Mouse (Mus musculus) cerebral cortex, adult 2 months (tissue): ENCODE results near the gene Arl15.

Source experiments
- WGBS: fragments of 180-500 bp; shearing (Covaris S2); methylation state at CpG from one replicate; pipeline ENCODE4 v1.1.7; 2018; 5-methylcytosine and 5-hydroxymethylcytosine counted together

The Arl15 gene

DNA sequence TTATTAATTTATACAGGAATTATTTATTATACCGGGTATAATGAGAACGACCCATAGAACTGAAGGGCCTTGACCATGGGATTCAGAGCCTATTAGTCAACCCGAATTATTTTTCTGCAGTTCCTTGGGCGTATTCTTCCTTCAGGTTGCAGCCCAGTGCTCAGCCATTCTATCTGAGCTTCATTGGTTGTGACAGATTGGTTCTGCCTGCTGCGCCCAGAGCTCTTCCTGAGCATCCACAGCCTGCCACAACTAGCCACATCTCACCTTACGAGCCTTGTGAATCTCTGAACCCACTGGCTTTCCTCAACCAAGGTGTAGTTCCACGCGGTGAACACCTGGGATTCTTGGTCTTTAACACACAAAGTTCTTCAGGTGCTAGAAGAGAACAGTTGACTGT is 350.9 kb downstream of the Arl15 start:
- 95% methylated on average over 8 of the region's 8 CpGs for WGBS

DNA sequence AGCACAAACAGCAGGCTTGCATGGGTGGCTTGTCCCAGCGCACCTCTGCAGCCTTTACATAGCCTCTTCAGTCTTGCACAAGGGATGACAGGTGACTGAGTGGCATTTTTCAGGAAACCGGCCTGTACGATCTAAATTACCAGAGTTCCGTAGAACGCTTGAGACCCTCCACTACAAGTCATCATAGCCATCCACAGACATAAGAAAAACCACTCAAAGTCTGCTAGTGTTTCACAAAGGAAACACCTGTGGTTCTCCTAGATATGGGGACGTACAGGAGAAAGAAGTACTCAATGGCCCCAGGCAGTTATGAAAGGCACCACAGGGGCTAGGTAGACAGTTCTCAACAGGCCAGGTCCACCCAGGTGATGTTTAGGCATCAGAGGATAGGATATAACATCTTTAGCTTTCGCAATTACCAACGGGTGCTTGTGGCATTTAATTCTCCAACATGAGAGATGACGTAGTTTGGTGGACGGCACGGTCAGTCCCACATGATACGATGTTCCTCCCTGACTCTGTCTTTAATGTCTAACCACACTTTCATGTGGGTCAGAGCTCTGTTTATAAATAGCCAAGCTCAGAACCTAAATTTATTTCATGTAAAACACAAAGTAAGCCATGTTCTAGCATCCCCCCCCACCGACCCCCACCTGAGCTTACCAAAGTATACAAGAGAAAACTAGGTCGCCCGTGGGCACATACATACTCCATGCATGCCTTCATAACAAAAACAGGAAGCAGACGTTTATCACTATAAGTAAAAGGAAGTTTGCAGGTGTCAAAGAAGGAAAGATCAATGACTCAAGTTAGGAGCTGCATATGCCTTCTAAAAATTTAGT is 356.8 kb downstream of the Arl15 start:
- 90% methylated on average over 16 of the region's 16 CpGs for WGBS

DNA sequence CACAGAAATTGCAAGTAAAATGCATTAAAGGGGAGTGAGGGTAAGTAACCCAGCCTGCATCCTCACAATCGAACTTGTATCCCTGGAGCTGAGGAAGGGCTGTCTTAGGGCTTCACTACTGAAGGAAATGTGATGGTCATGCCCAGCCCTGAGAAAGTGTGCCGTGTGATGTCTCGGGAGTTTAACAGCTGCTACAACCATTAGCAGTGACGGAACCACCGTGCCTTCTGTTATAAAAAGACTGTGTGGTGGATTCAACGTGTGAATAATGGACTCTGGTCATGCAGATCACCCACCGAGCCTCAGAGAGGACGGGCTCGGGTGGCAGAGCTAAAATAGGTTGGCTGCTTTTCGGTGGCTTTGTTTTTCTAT is 357.4 kb downstream of the Arl15 start:
- 77% methylated on average over 10 of the region's 10 CpGs for WGBS

DNA sequence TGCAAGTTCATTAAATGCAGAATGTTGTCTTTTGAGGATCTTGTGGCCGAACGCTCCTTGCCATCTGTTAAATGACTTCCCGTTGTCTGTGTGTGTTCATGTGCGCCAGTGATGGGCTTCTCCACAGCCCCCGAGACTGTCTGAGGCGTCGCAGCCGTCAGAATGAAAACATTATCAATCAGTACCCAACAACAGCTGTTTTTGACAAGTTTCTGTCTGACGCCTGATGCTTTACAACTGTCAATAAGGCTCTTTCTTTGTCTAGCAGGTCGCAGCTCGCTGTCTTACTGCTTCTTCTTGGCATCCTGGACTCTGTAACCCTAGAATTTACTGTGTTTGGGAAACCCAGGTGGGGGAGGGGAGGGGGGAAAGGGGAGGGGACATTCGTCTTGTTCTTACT is 362.4 kb downstream of the Arl15 start:
- 58% methylated on average over 12 of the region's 12 CpGs for WGBS

GRCm38 (mm10) chr13:114158111-114158730 is 363.9 kb downstream of the Arl15 start:
- 78% methylated on average over 9 of the region's 9 CpGs for WGBS

DNA sequence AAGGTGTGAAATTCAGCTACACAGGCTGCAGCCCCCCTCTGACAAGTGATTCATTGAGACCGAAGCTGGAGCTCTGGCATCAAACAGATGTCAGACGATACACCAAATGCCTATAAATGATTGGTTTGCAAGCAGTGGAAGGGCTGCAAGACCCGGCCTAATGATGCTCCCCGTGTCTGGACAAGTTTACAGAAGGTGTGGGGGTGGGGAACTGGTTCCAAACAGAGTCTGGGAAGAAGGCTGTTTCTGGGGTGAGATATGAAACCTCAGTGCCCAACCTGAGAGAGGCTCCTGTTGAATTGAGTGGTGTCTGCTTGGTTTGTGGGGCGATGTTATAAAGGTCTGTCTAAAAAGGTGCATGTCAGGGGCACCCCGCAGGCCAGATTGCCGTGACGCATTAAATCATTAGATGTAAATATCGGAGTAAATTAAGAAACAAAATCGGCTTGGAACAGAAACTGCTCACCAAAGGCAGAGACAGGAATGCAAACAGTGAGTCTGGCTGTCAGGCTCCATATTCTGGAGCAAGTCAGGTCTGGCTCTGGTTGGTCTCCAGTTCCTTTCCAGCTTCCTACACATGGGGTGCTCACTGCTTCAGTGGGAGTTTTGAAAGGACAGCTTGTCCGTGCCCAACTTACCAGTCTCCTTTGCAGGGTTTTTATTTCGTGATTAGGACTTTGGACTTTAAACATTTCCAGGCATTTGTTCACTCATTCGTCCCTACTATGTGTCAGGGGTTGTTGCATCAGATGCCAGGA is 365.5 kb downstream of the Arl15 start:
- 66% methylated on average over 13 of the region's 13 CpGs for WGBS

DNA sequence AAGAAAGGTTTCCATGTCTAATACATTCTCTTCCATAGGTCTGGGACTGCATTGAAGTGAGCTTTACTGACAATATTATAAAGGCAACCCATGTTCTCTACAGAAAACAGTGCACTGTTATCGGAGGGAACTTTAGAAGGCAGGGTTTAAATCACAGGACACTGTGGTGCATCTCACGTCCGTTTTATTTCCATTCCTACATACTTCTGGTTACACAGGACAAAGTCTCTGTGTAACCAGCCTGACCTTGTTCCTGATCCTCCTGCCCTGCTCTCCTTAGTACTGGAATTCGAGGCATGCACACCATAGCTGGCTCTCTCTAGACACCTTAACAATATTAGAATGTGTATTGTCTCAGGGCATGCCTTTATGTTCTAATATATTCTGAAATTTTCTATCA is 368.4 kb downstream of the Arl15 start:
- WGBS: 87% methylated on average over 4 of the region's 4 CpGs

GRCm38 (mm10) chr13:114165616-114166015 is 371.3 kb downstream of the Arl15 start:
- 83% methylated on average over 7 of the region's 7 CpGs for WGBS

DNA sequence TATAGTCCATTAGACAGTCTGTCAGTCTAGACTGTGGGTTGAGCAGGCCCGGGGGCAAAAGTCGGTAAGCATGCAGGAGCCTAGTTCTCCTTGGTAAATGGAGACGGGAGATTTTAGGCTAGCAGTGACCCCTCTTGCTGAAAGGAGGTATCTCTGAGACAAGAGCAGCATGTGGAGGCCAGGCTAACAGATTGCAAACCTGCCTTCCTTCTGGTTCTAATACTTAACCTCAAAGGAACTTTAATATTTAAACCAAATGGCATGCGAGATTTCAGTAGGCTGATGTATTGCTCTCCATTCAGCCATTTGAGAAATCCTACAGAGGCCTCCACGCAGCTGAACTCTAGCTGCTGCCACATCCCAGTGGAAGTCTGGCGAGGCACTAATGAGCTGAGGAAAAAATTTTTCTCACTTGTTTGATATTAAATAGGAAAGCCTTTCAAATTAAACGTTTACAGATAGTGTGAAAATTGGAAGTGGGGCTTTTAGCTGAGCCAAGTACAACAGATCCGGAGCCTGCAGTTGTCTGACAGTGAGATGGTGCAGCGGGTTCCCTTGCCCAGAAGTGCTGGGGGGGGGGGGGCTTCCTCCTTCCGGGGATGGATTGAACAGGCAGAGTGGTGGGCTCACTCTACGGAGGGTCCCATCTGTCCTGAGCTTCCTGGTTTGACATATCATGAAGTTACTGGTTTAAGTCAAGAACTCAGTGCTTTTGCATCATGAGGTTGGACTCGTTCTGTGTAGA is 372.3 kb downstream of the Arl15 start:
- WGBS: 62% methylated on average over 12 of the region's 12 CpGs

DNA sequence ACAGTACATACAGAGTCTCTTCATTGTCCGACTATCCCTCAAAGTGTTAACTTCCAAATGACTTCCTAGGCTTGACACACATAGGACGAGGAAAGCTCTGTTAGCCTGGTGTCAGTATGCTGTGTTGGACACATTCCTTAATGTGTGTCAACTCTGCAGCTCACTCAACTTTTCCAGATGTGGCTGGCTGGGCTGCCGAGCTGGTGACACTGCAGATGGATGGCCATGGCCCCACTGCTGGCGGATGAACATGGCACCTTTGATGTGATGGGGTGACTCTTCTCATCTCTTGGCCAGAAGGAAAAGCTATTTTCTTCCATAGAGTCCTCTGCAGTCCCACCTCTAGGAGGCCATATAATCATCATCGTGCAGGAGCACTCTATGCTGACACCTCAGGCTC is 375.8 kb downstream of the Arl15 start:
- WGBS: 89% methylated on average over 5 of the region's 5 CpGs

DNA sequence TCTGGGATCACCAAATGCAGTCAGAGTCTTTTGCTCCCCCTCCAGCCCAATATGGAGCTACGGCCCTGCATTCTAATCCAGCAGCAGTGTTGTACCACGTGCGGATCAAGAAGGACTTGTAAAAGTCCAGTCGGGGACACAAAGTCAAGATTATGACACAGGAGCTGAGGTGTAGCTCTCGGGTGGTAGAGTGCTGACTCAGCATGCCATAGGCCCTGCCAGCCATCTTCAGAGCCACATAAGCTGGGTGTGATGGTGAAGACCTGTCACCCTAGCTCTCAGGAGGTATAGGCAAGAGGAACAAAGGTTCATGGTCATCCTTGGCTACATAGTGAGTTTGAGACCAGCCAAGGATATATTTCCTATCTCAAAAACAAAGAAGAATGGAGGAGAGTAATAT is 377.2 kb downstream of the Arl15 start:
- WGBS: 95% methylated on average over 5 of the region's 5 CpGs

- WGBS: 92% methylated on average over 7 of the region's 7 CpGs
Measured at GRCm38 (mm10) chr13:114188107-114188506, 393.8 kb downstream of the Arl15 start.

DNA sequence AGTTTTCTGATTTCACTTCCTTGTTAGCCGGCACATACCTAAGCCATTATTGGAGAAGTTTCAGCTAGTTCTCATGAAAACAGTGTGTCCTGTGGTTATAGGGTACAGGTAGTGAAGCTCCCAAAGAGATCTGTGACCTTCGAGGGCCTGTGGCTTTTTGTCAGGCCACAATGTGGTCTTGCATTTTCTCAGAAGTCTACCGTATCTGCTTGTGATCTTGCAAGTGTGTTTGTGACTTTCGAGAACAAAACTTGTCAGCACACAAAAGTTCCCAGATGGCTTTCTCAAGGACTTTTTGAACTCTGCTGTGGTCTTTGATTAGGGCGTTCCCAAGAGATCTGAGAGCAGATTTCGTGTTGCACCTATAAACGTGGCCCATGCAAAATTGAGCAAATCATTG is 394.5 kb downstream of the Arl15 start:
- WGBS: 89% methylated on average over 7 of the region's 7 CpGs

DNA sequence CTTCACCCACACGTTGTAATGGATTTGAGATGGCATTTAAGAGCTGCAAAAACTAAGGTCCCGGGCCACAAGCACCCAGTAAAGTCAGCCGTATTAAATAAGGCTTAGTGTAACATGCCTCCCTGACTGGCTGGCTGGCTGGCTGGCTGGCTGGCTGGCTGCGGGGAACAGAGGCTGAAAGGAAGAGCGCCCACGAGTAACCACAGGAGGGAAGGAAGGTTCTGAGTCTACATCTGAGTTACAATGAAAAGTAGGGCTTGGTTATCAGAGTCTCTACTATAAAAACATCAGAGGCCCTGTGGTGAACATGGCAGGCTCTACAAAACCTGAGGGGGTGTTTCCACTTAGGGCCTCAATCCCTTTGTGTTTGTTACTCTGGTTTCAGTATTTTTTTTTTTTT is 395.1 kb downstream of the Arl15 start:
- WGBS: 85% methylated on average over 6 of the region's 6 CpGs

- WGBS: 69% methylated on average over 10 of the region's 10 CpGs
Measured at GRCm38 (mm10) chr13:114190898-114191297, 396.6 kb downstream of the Arl15 start.

DNA sequence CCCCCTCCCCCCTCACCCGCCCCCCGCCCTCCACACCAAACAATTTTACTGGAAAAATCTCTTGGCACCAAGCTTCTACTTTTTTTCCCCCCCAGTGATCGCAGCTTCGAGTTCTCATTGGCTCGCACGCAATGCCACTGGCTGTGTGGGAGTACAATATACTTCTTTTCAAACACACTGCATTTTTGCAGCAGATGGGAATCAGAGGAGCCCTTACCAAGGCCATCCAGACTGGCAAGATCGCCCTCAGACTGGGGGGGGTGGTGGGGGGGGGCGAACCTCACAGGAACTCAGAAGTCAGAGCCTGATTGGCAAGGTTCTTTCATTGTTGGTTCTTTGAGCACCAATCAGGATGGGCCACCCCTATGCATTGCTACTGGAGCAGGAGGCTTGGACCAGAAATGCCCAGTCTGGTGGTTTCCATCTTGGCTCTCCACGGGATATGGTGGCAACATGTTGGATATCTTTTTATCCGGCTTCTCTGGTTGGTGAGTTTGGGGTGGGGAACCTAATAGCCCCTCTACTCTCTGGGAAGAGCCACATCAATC is 404.0 kb downstream of the Arl15 start:
- 43% methylated on average over 10 of the region's 10 CpGs for whole genome bisulfite sequencing

- WGBS: 47% methylated on average over 6 of the region's 6 CpGs
Measured at GRCm38 (mm10) chr13:114199746-114200145, 405.4 kb downstream of the Arl15 start.

- 72% methylated on average over 7 of the region's 7 CpGs for WGBS
Measured at GRCm38 (mm10) chr13:114200545-114200944, 406.2 kb downstream of the Arl15 start.

- 94% methylated on average over 15 of the region's 15 CpGs for WGBS
Measured at GRCm38 (mm10) chr13:114202806-114203570, 408.7 kb downstream of the Arl15 start.
